Mouse (Mus musculus): ENCODE measurements around the gene Micu2. TPM values are rescaled to one million over a fixed set of nuclear protein-coding genes. Genes with fewer than 3 reads are reported as not detected.

Gene Micu2
- polyA plus RNA-seq, 1 experiment from 2014 or later = 39.0 TPM

- peak within 1 kb of the TSS; percentile 79 for H3K9ac ChIP-seq
- peaks cover 23% of the 10 kb centered on the region for H3K4me1 ChIP-seq (replicated peaks)
- peak within 1 kb of the TSS; percentile 98 for H3K4me2 ChIP-seq
- H3K9me3 ChIP-seq (replicated peaks) = no peaks in the 10 kb centered on the region
- no peaks in the 10 kb centered on the region for H3K36me3 ChIP-seq (replicated peaks)
- H3K4me3 ChIP-seq (replicated peaks) = peak within 1 kb of the TSS; percentile 81
- ATAC-seq (ENCODE audit: insufficient read depth) = peak; percentile 98
- 3% methylated on average over 65 of the region's 65 CpGs for WGBS (ENCODE audit: insufficient replicate concordance)
- no peaks in the 10 kb centered on the region for H3K27me3 ChIP-seq
- peak within 1 kb of the TSS; percentile 70 for H3K27ac ChIP-seq (replicated peaks)
Measured at GRCm38 (mm10) chr14:57890011-57890842, 108.8 kb downstream of the Micu2 start, which contains the start of gene Zdhhc20. Zdhhc20 (minus strand) TSS chr14:57890276.

- ATAC-seq (ENCODE audit: insufficient read depth) = no peak; the same call in 1 of the 2 replicates
- Histone ChIP-seq H3K36me3 (replicated peaks) (no peaks in the 10 kb centered on the region), H3K4me1 (replicated peaks) (peaks cover 23% of the 10 kb centered on the region), H3K4me3 (replicated peaks) (peak overlapping the region; percentile 81), H3K9ac (peak overlapping the region; percentile 79), H3K9me3 (replicated peaks) (no peaks in the 10 kb centered on the region), H3K27me3 (no peaks in the 10 kb centered on the region), H3K27ac (replicated peaks) (peak overlapping the region; percentile 70), H3K4me2 (peak overlapping the region; percentile 98)
- WGBS (ENCODE audit: insufficient replicate concordance) = under 1% methylated on average over 37 of the region's 37 CpGs
Measured at GRCm38 (mm10) chr14:57889541-57890010, 109.5 kb downstream of the Micu2 start.

- 35% methylated on average over 8 of the region's 8 CpGs for WGBS (ENCODE audit: insufficient replicate concordance)
- H3K4me2 ChIP-seq = no peak overlapping the region
- H3K27me3 ChIP-seq = no peaks in the 10 kb centered on the region
- no peak overlapping the region for H3K4me3 ChIP-seq (replicated peaks)
- no peak for ATAC-seq (ENCODE audit: insufficient read depth)
- H3K9me3 ChIP-seq (replicated peaks) = no peaks in the 10 kb centered on the region
- no peaks in the 10 kb centered on the region for H3K36me3 ChIP-seq (replicated peaks)
- H3K27ac ChIP-seq (replicated peaks) = no peak overlapping the region
- H3K4me1 ChIP-seq (replicated peaks) = peaks cover 33% of the 10 kb centered on the region
- H3K9ac ChIP-seq = no peak overlapping the region
Measured at GRCm38 (mm10) chr14:57887171-57887570, 111.9 kb downstream of the Micu2 start.

- Histone ChIP-seq H3K4me1 (replicated peaks) (peaks cover 40% of the 10 kb centered on the region), H3K36me3 (replicated peaks) (no peaks in the 10 kb centered on the region), H3K4me2 (no peak overlapping the region), H3K4me3 (replicated peaks) (no peak overlapping the region), H3K9me3 (replicated peaks) (no peaks in the 10 kb centered on the region), H3K27me3 (no peaks in the 10 kb centered on the region), H3K9ac (no peak overlapping the region), H3K27ac (replicated peaks) (no peak overlapping the region)
- ATAC-seq (ENCODE audit: insufficient read depth) = no peak
- WGBS (ENCODE audit: insufficient replicate concordance) = 38% methylated on average over 2 of the region's 2 CpGs
Measured at GRCm38 (mm10) chr14:57886032-57886431, 113.0 kb downstream of the Micu2 start.

GRCm38 (mm10) chr14:57883341-57883740, 115.7 kb downstream of the Micu2 start:
- 60% methylated on average over 3 of the region's 3 CpGs for WGBS (ENCODE audit: insufficient replicate concordance)
- no peak for ATAC-seq (ENCODE audit: insufficient read depth)
- H3K4me3 ChIP-seq (replicated peaks) = no peak overlapping the region
- no peaks in the 10 kb centered on the region for H3K36me3 ChIP-seq (replicated peaks)
- H3K4me2 ChIP-seq = no peak overlapping the region
- peaks cover 24% of the 10 kb centered on the region for H3K4me1 ChIP-seq (replicated peaks)
- H3K27me3 ChIP-seq = no peaks in the 10 kb centered on the region
- H3K9me3 ChIP-seq (replicated peaks) = no peaks in the 10 kb centered on the region
- no peak overlapping the region for H3K27ac ChIP-seq (replicated peaks)
- H3K9ac ChIP-seq = no peak overlapping the region

GRCm38 (mm10) chr14:57882720-57883119, 116.3 kb downstream of the Micu2 start:
- H3K36me3 ChIP-seq (replicated peaks) = no peaks in the 10 kb centered on the region
- peaks cover 20% of the 10 kb centered on the region for H3K4me1 ChIP-seq (replicated peaks)
- no peaks in the 10 kb centered on the region for H3K9me3 ChIP-seq (replicated peaks)
- no peak overlapping the region for H3K4me2 ChIP-seq
- no peak overlapping the region for H3K4me3 ChIP-seq (replicated peaks)
- WGBS (ENCODE audit: insufficient replicate concordance) = 34% methylated on average over 4 of the region's 4 CpGs
- no peak for ATAC-seq (ENCODE audit: insufficient read depth)
- no peak overlapping the region for H3K27ac ChIP-seq (replicated peaks)
- H3K9ac ChIP-seq = no peak overlapping the region
- H3K27me3 ChIP-seq = no peaks in the 10 kb centered on the region

GRCm38 (mm10) chr14:57881793-57882192, 117.3 kb downstream of the Micu2 start:
- ATAC-seq (ENCODE audit: insufficient read depth) = no peak

GRCm38 (mm10) chr14:57881074-57881473, 118.0 kb downstream of the Micu2 start:
- no peak overlapping the region for H3K4me2 ChIP-seq
- no peak overlapping the region for H3K9ac ChIP-seq
- H3K27ac ChIP-seq (replicated peaks) = no peak overlapping the region
- no peak for ATAC-seq (ENCODE audit: insufficient read depth)
- H3K4me1 ChIP-seq (replicated peaks) = peaks cover 16% of the 10 kb centered on the region
- no peaks in the 10 kb centered on the region for H3K9me3 ChIP-seq (replicated peaks)
- H3K27me3 ChIP-seq = no peaks in the 10 kb centered on the region
- H3K4me3 ChIP-seq (replicated peaks) = no peak overlapping the region
- H3K36me3 ChIP-seq (replicated peaks) = no peaks in the 10 kb centered on the region

More at GRCm38 (mm10) chr14:57881793-57882192, 117.3 kb downstream of the Micu2 start:
- Histone ChIP-seq H3K4me3 (replicated peaks) (no peak overlapping the region), H3K27ac (replicated peaks) (no peak overlapping the region), H3K36me3 (replicated peaks) (no peaks in the 10 kb centered on the region), H3K9ac (no peak overlapping the region), H3K4me2 (no peak overlapping the region), H3K27me3 (no peaks in the 10 kb centered on the region), H3K9me3 (replicated peaks) (no peaks in the 10 kb centered on the region), H3K4me1 (replicated peaks) (peaks cover 16% of the 10 kb centered on the region)
- 57% methylated on average over 4 of the region's 4 CpGs for WGBS (ENCODE audit: insufficient replicate concordance)

GRCm38 (mm10) chr14:57877921-57878320, 121.1 kb downstream of the Micu2 start:
- H3K9ac ChIP-seq = no peak overlapping the region
- H3K9me3 ChIP-seq (replicated peaks) = no peaks in the 10 kb centered on the region
- peaks cover 13% of the 10 kb centered on the region for H3K4me1 ChIP-seq (replicated peaks)
- H3K27ac ChIP-seq (replicated peaks) = no peak overlapping the region
- no peak for ATAC-seq (ENCODE audit: insufficient read depth)
- no peak overlapping the region for H3K4me3 ChIP-seq (replicated peaks)
- 77% methylated on average over 9 of the region's 9 CpGs for WGBS (ENCODE audit: insufficient replicate concordance)
- no peaks in the 10 kb centered on the region for H3K27me3 ChIP-seq
- H3K4me2 ChIP-seq = no peak overlapping the region
- H3K36me3 ChIP-seq (replicated peaks) = no peaks in the 10 kb centered on the region

GRCm38 (mm10) chr14:57866676-57867276, 132.3 kb downstream of the Micu2 start:
- H3K36me3 ChIP-seq (replicated peaks) = no peaks in the 10 kb centered on the region
- H3K4me1 ChIP-seq (replicated peaks) = peaks cover 6% of the 10 kb centered on the region
- no peak for ATAC-seq (ENCODE audit: insufficient read depth)
- no peak overlapping the region for H3K27ac ChIP-seq (replicated peaks)
- 79% methylated on average over 3 of the region's 3 CpGs for WGBS (ENCODE audit: insufficient replicate concordance)
- H3K9ac ChIP-seq = no peak overlapping the region
- H3K4me3 ChIP-seq (replicated peaks) = no peak overlapping the region
- no peaks in the 10 kb centered on the region for H3K27me3 ChIP-seq
- no peak overlapping the region for H3K4me2 ChIP-seq
- no peaks in the 10 kb centered on the region for H3K9me3 ChIP-seq (replicated peaks)
